Mouse (Mus musculus): ENCODE measurements around the gene Dok1. TPM values are rescaled to one million over a fixed set of nuclear protein-coding genes. Genes with fewer than 3 reads are reported as not detected.

Gene Dok1
- total RNA-seq, 2 experiments from 2014 or later: 10.2 to 23.5 TPM

- ATAC-seq (ENCODE audit: poor library complexity, severe bottlenecking): no peak
These were observed 45.8 kb downstream of the Dok1 start for GRCm38 (mm10) chr6:82987411-82987971.

Other genes starting within 250 kb of the Dok1 start
- 1.4 and 2.5 TPM in 2 replicates for gene Sema4f, start 93.7 kb downstream of the Dok1 start, total RNA-seq (2015)
- gene Sema4f, start 93.7 kb downstream of the Dok1 start, total RNA-seq (2017): 0.29 and 1.6 TPM in 2 replicates
- gene M1ap, start 86.6 kb downstream of the Dok1 start, total RNA-seq (2015): 0.98 and 1.1 TPM in 2 replicates
- 1.5 and 3.5 TPM in 2 replicates for gene M1ap, start 86.6 kb downstream of the Dok1 start, total RNA-seq (2017)
- 0.30 and 0.65 TPM in 2 replicates for gene Loxl3, start 702 bp upstream of the Dok1 start, total RNA-seq (2015)
- 0.44 and 1.4 TPM in 2 replicates for gene Loxl3, start 702 bp upstream of the Dok1 start, total RNA-seq (2017)
- 156 and 191 TPM in 2 replicates for gene Aup1, start 21.1 kb upstream of the Dok1 start, total RNA-seq (2015)
- 143 and 168 TPM in 2 replicates for gene Aup1, start 21.1 kb upstream of the Dok1 start, total RNA-seq (2017)
- 53.9 and 55.6 TPM in 2 replicates for gene Htra2, start 21.8 kb upstream of the Dok1 start, total RNA-seq (2015)
- 34.1 and 41.4 TPM in 2 replicates for gene Htra2, start 21.8 kb upstream of the Dok1 start, total RNA-seq (2017)
- gene Dqx1, start 24.4 kb upstream of the Dok1 start, total RNA-seq (2015): 2.2 and 2.3 TPM in 2 replicates
- 0.62 and 1.2 TPM in 2 replicates for gene Dqx1, start 24.4 kb upstream of the Dok1 start, total RNA-seq (2017)
- not detected in 2 replicates for gene Tlx2, start 36.8 kb upstream of the Dok1 start, total RNA-seq (2015)
- gene Tlx2, start 36.8 kb upstream of the Dok1 start, total RNA-seq (2017): not detected in 2 replicates
- gene Pcgf1, start 44.4 kb upstream of the Dok1 start, total RNA-seq (2015): 28.9 and 37.5 TPM in 2 replicates
- 10.5 and 16.6 TPM in 2 replicates for gene Pcgf1, start 44.4 kb upstream of the Dok1 start, total RNA-seq (2017)
- gene Lbx2, start 52.9 kb upstream of the Dok1 start, total RNA-seq (2015): not detected in 2 replicates
- gene Lbx2, start 52.9 kb upstream of the Dok1 start, total RNA-seq (2017): not detected in 2 replicates
- gene Ccdc142, start 68.1 kb upstream of the Dok1 start, total RNA-seq (2015): 2.2 and 3.9 TPM in 2 replicates
- 0.22 and 3.2 TPM in 2 replicates for gene Ccdc142, start 68.1 kb upstream of the Dok1 start, total RNA-seq (2017)
- gene Gm42688, start 68.1 kb upstream of the Dok1 start, total RNA-seq (2015): 0.87 and 1.3 TPM in 2 replicates
- gene Gm42688, start 68.1 kb upstream of the Dok1 start, total RNA-seq (2017): 2.9 and 3.0 TPM in 2 replicates
- 44.5 and 45.8 TPM in 2 replicates for gene Mrpl53, start 75.6 kb upstream of the Dok1 start, total RNA-seq (2015)
- gene Mrpl53, start 75.6 kb upstream of the Dok1 start, total RNA-seq (2017): 20.8 and 27.7 TPM in 2 replicates
- gene Mogs, start 82.0 kb upstream of the Dok1 start, total RNA-seq (2015): 17.5 and 21.6 TPM in 2 replicates
- 33.4 and 38.7 TPM in 2 replicates for gene Mogs, start 82.0 kb upstream of the Dok1 start, total RNA-seq (2017)
- 33.5 and 34.8 TPM in 2 replicates for gene Wbp1, start 88.1 kb upstream of the Dok1 start, total RNA-seq (2015)
- gene Wbp1, start 88.1 kb upstream of the Dok1 start, total RNA-seq (2017): 74.0 and 89.9 TPM in 2 replicates
- gene Ino80b, start 92.0 kb upstream of the Dok1 start, total RNA-seq (2015): 18.8 and 19.6 TPM in 2 replicates
- 26.0 and 36.2 TPM in 2 replicates for gene Ino80b, start 92.0 kb upstream of the Dok1 start, total RNA-seq (2017)
- gene Rtkn, start 102.0 kb upstream of the Dok1 start, total RNA-seq (2015): 0.52 and 0.67 TPM in 2 replicates
- gene Rtkn, start 102.0 kb upstream of the Dok1 start, total RNA-seq (2017): 0.29 and 1.2 TPM in 2 replicates
- not detected in 2 replicates for gene Wdr54, start 122.9 kb upstream of the Dok1 start, total RNA-seq (2015)
- gene Wdr54, start 122.9 kb upstream of the Dok1 start, total RNA-seq (2017): 0.88 TPM in 1 of 2 replicates, not detected in the other
- gene 1700003E16Rik, start 122.9 kb upstream of the Dok1 start, total RNA-seq (2015): not detected in 2 replicates
- gene 1700003E16Rik, start 122.9 kb upstream of the Dok1 start, total RNA-seq (2017): not detected in 2 replicates
- 30.6 and 38.8 TPM in 2 replicates for gene Dctn1, start 132.4 kb upstream of the Dok1 start, total RNA-seq (2015)
- 41.0 and 61.7 TPM in 2 replicates for gene Dctn1, start 132.4 kb upstream of the Dok1 start, total RNA-seq (2017)
- 0.02 TPM in 1 of 2 replicates, not detected in the other for gene Slc4a5, start 186.4 kb upstream of the Dok1 start, total RNA-seq (2015)
- not detected in 2 replicates for gene Slc4a5, start 186.4 kb upstream of the Dok1 start, total RNA-seq (2017)

Measured in megakaryocyte, adult 5-6 weeks (primary cell).